Mouse (Mus musculus) myocyte (in vitro differentiated cells): ENCODE data around the gene Spdl1. TPM values are rescaled to one million over a fixed set of nuclear protein-coding genes. Genes with fewer than 3 reads are reported as not detected.

Experiments used
- H3K27me3 ChIP-seq: one replicate; pipeline ENCODE4 v1.6.1; 2011; ENCODE audit not compliant: control insufficient read depth, insufficient read depth, insufficient read length
- H3K36me3 ChIP-seq: one replicate; pipeline ENCODE4 v1.6.1; 2011; ENCODE audit not compliant: control insufficient read depth, insufficient read depth
- H3K4me2 ChIP-seq: one replicate; pipeline ENCODE4 v1.6.1; 2011; ENCODE audit warnings: low read depth, control low read depth
- H3K4me3 ChIP-seq: one replicate; pipeline ENCODE4 v1.5.1; 2011; ENCODE audit warnings: mild to moderate bottlenecking, control low read depth, moderate library complexity
- H3K79me2 ChIP-seq: one replicate; pipeline ENCODE4 v1.6.1; 2011; ENCODE audit not compliant: control insufficient read depth, insufficient read depth
- H3ac ChIP-seq: one replicate; pipeline ENCODE4 v1.6.1; 2011; ENCODE audit not compliant: control insufficient read depth, insufficient read length
- CEBPB ChIP-seq: IDR thresholded peaks from 2 replicates; pipeline ENCODE4 v1.6.1; 2011; ENCODE audit warnings: mild to moderate bottlenecking, moderate library complexity; ENCODE audit not compliant: poor library complexity, insufficient read depth, severe bottlenecking
- E2F4 ChIP-seq: IDR thresholded peaks from one replicate; pipeline ENCODE4 v1.6.1; 2011; ENCODE audit warnings: mild to moderate bottlenecking, control low read depth, moderate library complexity; ENCODE audit not compliant: insufficient read depth
- MAX ChIP-seq: IDR thresholded peaks from one replicate; pipeline ENCODE4 v1.6.1; 2011; ENCODE audit warnings: low read depth, mild to moderate bottlenecking, control low read depth
- MYOD1 ChIP-seq, 3 experiments: IDR thresholded peaks; one replicate each; pipeline ENCODE4 v1.6.1; 2011; ENCODE audit warnings: control low read depth in 2 of 3, low read depth in 2 of 3, mild to moderate bottlenecking in 2 of 3, moderate library complexity in 1 of 3; ENCODE audit not compliant: insufficient read length in 2 of 3, control insufficient read depth in 1 of 3
- MYOG ChIP-seq, 3 experiments: IDR thresholded peaks; one replicate each; pipeline ENCODE4 v1.6.1; 2011; ENCODE audit warnings: control low read depth in 2 of 3, low read depth in 2 of 3, mild to moderate bottlenecking in 2 of 3; ENCODE audit not compliant: insufficient read length in 2 of 3, control insufficient read depth in 1 of 3, insufficient read depth in 1 of 3
- POLR2A ChIP-seq: IDR thresholded peaks from one replicate; pipeline ENCODE4 v1.6.1; 2011; ENCODE audit warnings: low read depth, mild to moderate bottlenecking, control low read depth, moderate library complexity; ENCODE audit not compliant: insufficient read length
- POLR2AphosphoS2 ChIP-seq: IDR thresholded peaks from one replicate; pipeline ENCODE4 v1.6.1; 2011; ENCODE audit warnings: low read depth, control low read depth; ENCODE audit not compliant: insufficient read length
- REST ChIP-seq: IDR thresholded peaks from one replicate; pipeline ENCODE4 v1.6.1; 2011; ENCODE audit warnings: mild to moderate bottlenecking, control low read depth, moderate library complexity; ENCODE audit not compliant: insufficient read depth, insufficient read length
- SRF ChIP-seq: IDR thresholded peaks from one replicate; pipeline ENCODE4 v1.6.1; 2011; ENCODE audit warnings: low read depth; ENCODE audit not compliant: control insufficient read depth, insufficient read length
- TCF12 ChIP-seq: IDR thresholded peaks from one replicate; pipeline ENCODE4 v1.6.1; 2011; ENCODE audit warnings: mild to moderate bottlenecking, control low read depth; ENCODE audit not compliant: poor library complexity, insufficient read depth, severe bottlenecking
- TCF3 ChIP-seq: IDR thresholded peaks from one replicate; pipeline ENCODE4 v1.6.1; 2011; ENCODE audit warnings: low read depth, control low read depth; ENCODE audit not compliant: insufficient read length
- USF1 ChIP-seq: IDR thresholded peaks from one replicate; pipeline ENCODE4 v1.6.1; 2011; ENCODE audit warnings: low read depth, mild to moderate bottlenecking, control low read depth, moderate library complexity
- polyA plus RNA-seq: library from polyadenylated mRNA; unstranded; fragments of >200 nt; fragmentation: generic; extraction: Trizol; gene quantifications from one replicate; pipeline ENCODE4 v1.2.1, GENCODE M21; 2012; ENCODE audit warnings: missing spikeins

Spdl1 gene
- polyA plus RNA-seq, 1 experiment = 3.4 TPM

DNA sequence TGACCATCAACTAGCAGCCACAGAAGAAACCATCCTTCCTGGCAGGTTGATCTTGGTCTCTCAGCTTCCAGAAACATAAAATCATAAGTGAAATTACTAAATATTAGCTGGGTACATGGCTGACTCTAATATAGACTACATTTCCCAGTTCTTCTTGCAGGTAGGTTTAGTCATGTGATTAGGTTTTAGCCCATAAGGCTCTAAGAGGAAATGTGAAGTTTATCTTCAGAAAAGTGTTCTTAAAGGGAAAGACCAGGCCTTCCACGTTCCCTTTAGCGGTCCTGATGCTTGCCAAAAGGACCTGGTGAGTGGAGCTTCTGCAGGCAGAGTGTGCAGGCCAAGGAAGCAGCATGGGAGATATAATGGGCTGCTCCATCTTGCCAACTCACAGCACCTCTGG lies 52.7 kb downstream of the Spdl1 start:
- no peaks in the 10 kb centered on the region for H3K79me2 ChIP-seq
- no peak for TF ChIP-seq TCF12
- H3ac ChIP-seq = no peak overlapping the region
- no peaks in the 10 kb centered on the region for H3K36me3 ChIP-seq
- no peaks in the 10 kb centered on the region for H3K27me3 ChIP-seq
- no peak overlapping the region for H3K4me3 ChIP-seq
- no peak overlapping the region for H3K4me2 ChIP-seq

DNA sequence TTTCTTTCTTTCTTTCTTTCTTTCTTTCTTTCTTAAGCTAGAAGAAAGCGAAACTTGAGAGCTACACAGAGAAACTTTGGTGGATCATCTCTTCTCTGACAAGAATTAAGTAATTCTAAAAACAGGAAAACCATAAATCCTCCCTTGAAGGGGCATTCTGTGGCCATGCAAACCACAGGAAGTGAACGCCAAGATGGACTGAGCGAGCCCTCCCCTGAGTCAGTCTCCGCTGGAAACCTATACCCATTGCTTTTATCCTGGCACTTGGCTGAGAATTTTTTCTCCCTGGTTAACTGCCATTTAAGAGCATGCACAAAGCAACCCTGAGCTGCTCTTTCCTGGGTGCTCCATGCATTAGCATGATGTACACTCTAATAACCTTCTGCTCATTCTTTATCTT lies 53.5 kb downstream of the Spdl1 start:
- H3K79me2 ChIP-seq = no peaks in the 10 kb centered on the region
- no peak for TF ChIP-seq REST
- TF ChIP-seq USF1 = no peak
- no peak for TF ChIP-seq POLR2A
- no peak for TF ChIP-seq E2F4
- TF ChIP-seq TCF3 = no peak
- TF ChIP-seq SRF = no peak
- TF ChIP-seq MAX = no peak
- no peak for TF ChIP-seq MYOD1 (IDR thresholded peaks at IDR 0.05; ENCODE audit: control insufficient read depth in 1 of 3, insufficient read length in 2 of 3, low read depth in 2 of 3)
- TF ChIP-seq CEBPB = no peak
- no peak for TF ChIP-seq MYOG (IDR thresholded peaks at IDR 0.05; ENCODE audit: control insufficient read depth in 1 of 3, insufficient read depth in 1 of 3, insufficient read length in 2 of 3, low read depth in 2 of 3)
- H3K27me3 ChIP-seq = no peaks in the 10 kb centered on the region
- H3K4me3 ChIP-seq = no peak overlapping the region
- no peak overlapping the region for H3K4me2 ChIP-seq
- no peak overlapping the region for H3ac ChIP-seq
- no peaks in the 10 kb centered on the region for H3K36me3 ChIP-seq

DNA sequence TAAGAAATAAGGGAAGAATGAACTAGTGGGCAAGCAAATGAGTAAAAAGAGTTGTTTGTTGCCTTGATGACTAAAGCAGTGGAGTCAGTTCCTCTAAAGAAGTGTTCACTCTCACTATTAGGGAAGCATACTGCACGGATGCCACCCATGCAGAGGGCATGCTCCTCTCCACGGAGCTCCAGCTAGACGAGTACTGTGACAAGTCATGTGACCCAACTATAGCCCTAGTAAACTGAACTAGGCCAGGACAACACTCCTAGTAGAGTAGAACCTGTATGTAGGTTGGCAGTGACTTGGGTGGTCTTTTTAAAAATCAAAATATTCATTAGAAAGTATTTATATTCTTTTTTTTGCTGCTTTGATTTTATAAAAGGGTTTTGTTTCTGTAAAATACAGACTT lies 55.1 kb downstream of the Spdl1 start:
- H3ac ChIP-seq = no peak overlapping the region

DNA sequence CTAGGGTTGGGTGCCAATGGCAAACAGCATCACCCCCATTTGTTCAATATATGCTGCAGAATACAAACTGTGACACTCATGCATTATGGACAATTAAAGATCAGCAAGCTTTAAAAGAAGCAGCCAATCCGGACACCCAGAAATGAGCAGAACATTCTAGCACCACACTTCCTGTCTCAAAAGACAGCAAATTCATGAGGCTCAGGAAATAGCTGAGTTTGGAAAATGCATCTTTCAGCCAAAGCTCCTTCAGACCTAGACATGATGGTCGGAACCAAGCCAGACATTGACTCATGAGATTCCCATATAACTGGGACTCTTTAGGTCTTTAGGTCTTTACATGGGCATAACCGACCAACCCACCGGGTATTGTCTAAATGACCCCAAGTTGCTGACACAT lies 55.9 kb downstream of the Spdl1 start:
- no peaks in the 10 kb centered on the region for H3K27me3 ChIP-seq
- H3K4me3 ChIP-seq = no peak overlapping the region
- H3K36me3 ChIP-seq = no peaks in the 10 kb centered on the region
- TF ChIP-seq REST (no peak), POLR2AphosphoS2 (no peak), E2F4 (no peak), CEBPB (no peak), MYOD1 (IDR thresholded peaks at IDR 0.05; ENCODE audit: control insufficient read depth in 1 of 3, insufficient read length in 2 of 3, low read depth in 2 of 3) (no peak), TCF3 (no peak), POLR2A (no peak), SRF (no peak), USF1 (no peak), MYOG (IDR thresholded peaks at IDR 0.05; ENCODE audit: control insufficient read depth in 1 of 3, insufficient read depth in 1 of 3, insufficient read length in 2 of 3, low read depth in 2 of 3) (no peak), MAX (no peak), TCF12 (no peak)
- no peak overlapping the region for H3K4me2 ChIP-seq
- H3K79me2 ChIP-seq = no peaks in the 10 kb centered on the region
- no peak overlapping the region for H3ac ChIP-seq

More for the DNA sequence above, 55.1 kb downstream of the Spdl1 start:
- Histone ChIP-seq H3K4me3 (no peak overlapping the region), H3K79me2 (no peaks in the 10 kb centered on the region), H3K36me3 (no peaks in the 10 kb centered on the region), H3K4me2 (no peak overlapping the region), H3K27me3 (no peaks in the 10 kb centered on the region)
- TF ChIP-seq CEBPB (no peak), REST (no peak), TCF12 (no peak), USF1 (no peak), POLR2AphosphoS2 (no peak), E2F4 (no peak), POLR2A (no peak), MYOG (IDR thresholded peaks at IDR 0.05; ENCODE audit: control insufficient read depth in 1 of 3, insufficient read depth in 1 of 3, insufficient read length in 2 of 3, low read depth in 2 of 3) (no peak), TCF3 (no peak), MYOD1 (IDR thresholded peaks at IDR 0.05; ENCODE audit: control insufficient read depth in 1 of 3, insufficient read length in 2 of 3, low read depth in 2 of 3) (no peak), SRF (no peak), MAX (no peak)

DNA sequence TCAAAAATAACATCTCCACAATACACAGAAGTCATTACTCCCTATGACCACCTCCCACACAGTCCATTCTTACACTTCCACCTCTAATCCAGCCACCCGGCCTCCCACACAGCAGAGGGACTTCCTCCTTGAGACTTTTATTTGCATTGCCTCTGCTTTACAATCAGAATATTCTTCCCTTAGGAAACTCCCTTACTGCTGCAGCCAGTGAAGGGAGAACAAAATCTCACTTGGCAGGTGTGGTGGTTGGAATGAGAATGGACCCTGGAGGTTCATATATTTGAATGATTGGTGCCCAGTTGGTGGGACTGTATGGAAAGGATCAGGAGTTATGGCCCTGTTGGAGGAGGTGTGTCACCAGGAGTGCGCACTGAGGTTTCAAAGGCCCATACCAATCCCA lies 57.4 kb downstream of the Spdl1 start:
- Histone ChIP-seq H3K4me3 (no peak overlapping the region), H3K79me2 (no peaks in the 10 kb centered on the region), H3K4me2 (no peak overlapping the region), H3K36me3 (no peaks in the 10 kb centered on the region), H3K27me3 (no peaks in the 10 kb centered on the region), H3ac (no peak overlapping the region)
- TF ChIP-seq MYOG (IDR thresholded peaks at IDR 0.05; ENCODE audit: control insufficient read depth in 1 of 3, insufficient read depth in 1 of 3, insufficient read length in 2 of 3, low read depth in 2 of 3) (no peak), CEBPB (no peak), MAX (no peak), POLR2A (no peak), MYOD1 (IDR thresholded peaks at IDR 0.05; ENCODE audit: control insufficient read depth in 1 of 3, insufficient read length in 2 of 3, low read depth in 2 of 3) (no peak), POLR2AphosphoS2 (no peak), REST (no peak), SRF (no peak), TCF3 (no peak)
